Comparison of ENCODE assay signal across 8 mouse cellular contexts in the genomic region with DNA sequence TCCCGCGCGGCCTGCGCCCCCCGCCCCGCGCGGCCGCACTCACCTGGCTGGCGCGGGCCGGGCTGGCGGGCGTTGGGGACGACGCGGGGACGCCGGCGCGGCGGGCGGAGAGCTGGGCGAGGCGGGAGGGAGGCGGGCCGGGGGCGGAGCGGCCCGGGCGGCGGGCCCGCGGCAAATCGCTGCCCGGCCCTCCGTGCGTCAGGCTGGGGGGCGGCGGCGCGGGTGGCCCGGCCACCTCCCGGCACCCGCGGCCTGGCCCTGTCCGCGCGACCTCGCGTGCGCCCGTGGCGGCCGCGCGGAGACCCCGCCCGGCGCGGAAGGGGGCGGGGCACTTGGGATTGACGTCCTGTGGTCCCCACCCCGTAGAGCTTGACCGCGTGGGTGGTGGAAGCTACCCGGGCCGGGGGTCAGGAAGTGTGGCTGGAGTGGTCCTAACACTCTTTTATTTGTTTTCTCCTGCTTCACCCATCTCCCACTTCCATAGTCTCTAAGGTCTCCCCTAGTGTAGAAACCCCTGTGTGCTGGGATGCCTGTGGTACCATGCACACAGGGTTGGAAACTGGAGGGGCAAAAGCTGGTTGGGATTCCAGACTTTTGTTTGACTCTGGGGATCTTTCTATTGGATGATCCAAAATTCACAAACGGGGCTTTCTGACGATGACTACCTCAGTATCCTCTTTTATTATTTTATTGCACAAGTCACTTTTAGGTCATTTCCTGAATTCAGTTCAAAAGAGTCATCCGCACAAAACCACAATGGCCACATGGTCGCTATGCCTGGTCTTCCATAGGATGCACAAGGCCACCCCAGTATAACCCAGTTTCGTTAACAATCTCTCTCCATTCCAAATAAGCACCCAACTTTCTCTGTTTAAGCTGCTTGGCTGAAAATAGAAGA. TPM values are rescaled to one million over a fixed set of nuclear protein-coding genes. Genes with fewer than 3 reads are reported as not detected.
A peak's percentile ranks its signal among the peaks of the same experiment; 100 is the strongest.
DNase-seq lines count a peak whose midpoint lies in the region; ATAC-seq and TF ChIP-seq lines count a peak whose summit lies in the region.

Sestd1 (minus strand) TSS at position 81 of the 898 bp plus-strand sequence.

- peak within 1 kb of the TSS; percentile 74 for H3K4me2 ChIP-seq in embryonic facial prominence, embryonic 13.5 days
- H3K4me2 ChIP-seq in heart, embryonic 11.5 days: peak within 1 kb of the TSS; percentile 96
- peak within 1 kb of the TSS; percentile 67 for H3K4me2 ChIP-seq in kidney, embryonic 14.5 days (replicated peaks; ENCODE audit: low read depth, low read length)
- peak within 1 kb of the TSS; percentile 86 for H3K4me2 ChIP-seq in liver, embryonic 11.5 days

- peaks cover 7% of the 10 kb centered on the region; the same call in 1 of the 2 replicates for H3K4me1 ChIP-seq in embryonic facial prominence, embryonic 13.5 days
- H3K4me1 ChIP-seq in heart, embryonic 11.5 days (ENCODE audit: control insufficient read depth, insufficient read depth, low read length): peaks cover 5% of the 10 kb centered on the region; the same call in 1 of the 2 replicates
- peaks cover 14% of the 10 kb centered on the region for H3K4me1 ChIP-seq in kidney, embryonic 14.5 days (ENCODE audit: control insufficient read depth, insufficient read depth, low read length)
- H3K4me1 ChIP-seq in liver, embryonic 11.5 days (replicated peaks; ENCODE audit: control insufficient read depth, insufficient read depth, low read length): no peaks in the 10 kb centered on the region
- peaks cover 13% of the 10 kb centered on the region for H3K4me1 ChIP-seq in testis, adult 2 months (ENCODE audit: control insufficient read depth, insufficient read depth, low read length)

- TF ChIP-seq CTCF in testis, adult 2 months (IDR thresholded peaks at IDR 0.05; ENCODE audit: control insufficient read depth, insufficient read depth, insufficient replicate concordance, low read depth, low read length): no peak

- peaks cover 3% of the 10 kb centered on the region; the same call in 1 of the 2 replicates for H3K36me3 ChIP-seq in embryonic facial prominence, embryonic 13.5 days
- H3K36me3 ChIP-seq in heart, embryonic 11.5 days (ENCODE audit: control insufficient read depth, insufficient read depth, low read length): no peaks in the 10 kb centered on the region
- H3K36me3 ChIP-seq in kidney, embryonic 14.5 days (ENCODE audit: control insufficient read depth, insufficient read depth, low read length): no peaks in the 10 kb centered on the region
- no peaks in the 10 kb centered on the region for H3K36me3 ChIP-seq in liver, embryonic 11.5 days (ENCODE audit: control insufficient read depth, insufficient read depth, low read length)
- H3K36me3 ChIP-seq in testis, adult 2 months (ENCODE audit: control insufficient read depth, insufficient read depth, low read length): no peaks in the 10 kb centered on the region

- 13% methylated on average over 22 of the region's 73 CpGs for WGBS in embryonic facial prominence, embryonic 13.5 days
- 7% methylated on average over 44 of the region's 73 CpGs for WGBS in heart, embryonic 11.5 days (ENCODE audit: insufficient replicate concordance)
- WGBS in kidney, embryonic 14.5 days: 5% methylated on average over 55 of the region's 73 CpGs
- 5% methylated on average over 48 of the region's 73 CpGs for WGBS in liver, embryonic 11.5 days

- no peak for TF ChIP-seq POLR2A in testis, adult 2 months (IDR thresholded peaks at IDR 0.05; ENCODE audit: control insufficient read depth, low read depth, low read length)

- no peaks in the 10 kb centered on the region for H3K27me3 ChIP-seq in embryonic facial prominence, embryonic 13.5 days
- no peaks in the 10 kb centered on the region for H3K27me3 ChIP-seq in heart, embryonic 11.5 days (ENCODE audit: control insufficient read depth, insufficient read depth, low read length)
- H3K27me3 ChIP-seq in kidney, embryonic 14.5 days (ENCODE audit: control insufficient read depth, insufficient read depth, low read length): no peaks in the 10 kb centered on the region
- H3K27me3 ChIP-seq in liver, embryonic 11.5 days (replicated peaks; ENCODE audit: control insufficient read depth, insufficient read depth, low read length): no peaks in the 10 kb centered on the region
- H3K27me3 ChIP-seq in testis, adult 2 months (ENCODE audit: control insufficient read depth, insufficient read depth, low read length): no peaks in the 10 kb centered on the region

- peak; percentile 81 for DNase-seq in 3T3-L1 (ENCODE audit: low read depth, low spot score)
- peak; percentile 84 for DNase-seq in adrenal gland, postnatal 14 days
- peak; percentile 73 for DNase-seq in liver, embryonic 11.5 days (ENCODE audit: low spot score)

- H3K4me3 ChIP-seq in embryonic facial prominence, embryonic 13.5 days: peak within 1 kb of the TSS; percentile 83
- peak within 1 kb of the TSS; percentile 91 for H3K4me3 ChIP-seq in heart, embryonic 11.5 days (ENCODE audit: low read depth, low read length)
- peak within 1 kb of the TSS; percentile 84 for H3K4me3 ChIP-seq in kidney, embryonic 14.5 days (ENCODE audit: low read length)
- H3K4me3 ChIP-seq in liver, embryonic 11.5 days (ENCODE audit: low read depth, low read length): peak within 1 kb of the TSS; percentile 74
- H3K4me3 ChIP-seq in testis, adult 2 months (ENCODE audit: control insufficient read depth, low read depth, low read length): peak within 1 kb of the TSS; percentile 94

- ATAC-seq in embryonic facial prominence, embryonic 13.5 days (ENCODE audit: insufficient number of reproducible peaks, insufficient read depth, low FRiP score, low TSS enrichment, low read depth): peak; percentile 84
- peak; percentile 83 for ATAC-seq in heart, embryonic 11.5 days (replicated peaks; ENCODE audit: insufficient number of reproducible peaks, low FRiP score, low TSS enrichment)
- peak; percentile 92 for ATAC-seq in kidney, embryonic 14.5 days (ENCODE audit: low FRiP score, low TSS enrichment)
- peak; percentile 81 for ATAC-seq in liver, embryonic 11.5 days (replicated peaks; ENCODE audit: low FRiP score)
- peak; percentile 67 for ATAC-seq in monocyte, adult 5-6 weeks (replicated peaks; ENCODE audit: insufficient number of reproducible peaks, low FRiP score, low TSS enrichment, poor library complexity, severe bottlenecking)

- H3K9me3 ChIP-seq in embryonic facial prominence, embryonic 13.5 days: no peaks in the 10 kb centered on the region
- no peaks in the 10 kb centered on the region for H3K9me3 ChIP-seq in heart, embryonic 11.5 days (replicated peaks; ENCODE audit: control insufficient read depth, low read length)
- no peaks in the 10 kb centered on the region for H3K9me3 ChIP-seq in kidney, embryonic 14.5 days (ENCODE audit: control insufficient read depth, low read length)
- no peaks in the 10 kb centered on the region for H3K9me3 ChIP-seq in liver, embryonic 11.5 days (ENCODE audit: control insufficient read depth, low read length)

- peak within 1 kb of the TSS; percentile 75 for H3K27ac ChIP-seq in embryonic facial prominence, embryonic 13.5 days
- peak within 1 kb of the TSS; percentile 7; the same call in 1 of the 2 replicates for H3K27ac ChIP-seq in heart, embryonic 11.5 days (ENCODE audit: low read depth, low read length)
- H3K27ac ChIP-seq in kidney, embryonic 14.5 days (ENCODE audit: low read depth, low read length): peak within 1 kb of the TSS; percentile 82
- no peak within 1 kb of the TSS for H3K27ac ChIP-seq in liver, embryonic 11.5 days (ENCODE audit: low read depth, low read length)
- H3K27ac ChIP-seq in testis, adult 2 months (ENCODE audit: control insufficient read depth, insufficient read depth, low read depth, low read length): peak within 1 kb of the TSS; percentile 87

- peak within 1 kb of the TSS; percentile 97 for H3K9ac ChIP-seq in embryonic facial prominence, embryonic 13.5 days
- peak within 1 kb of the TSS; percentile 97 for H3K9ac ChIP-seq in heart, embryonic 11.5 days (ENCODE audit: low read depth, low read length)
- H3K9ac ChIP-seq in kidney, embryonic 14.5 days (ENCODE audit: low read depth, low read length): peak within 1 kb of the TSS; percentile 96
- H3K9ac ChIP-seq in liver, embryonic 11.5 days (ENCODE audit: low read depth, low read length): peak within 1 kb of the TSS; percentile 63

RNA-seq across cellular contexts. Expression of gene Sestd1, which starts in this region (rescaled TPM):
- 15.5 and 17.8 TPM in 2 replicates for total RNA-seq in adrenal gland, postnatal 14 days (2021)
- polyA plus RNA-seq in embryonic facial prominence, embryonic 13.5 days (2015; fragmentation: Nextera tagmentation; extraction: Ambion mirVana): 13.1 and 18.7 TPM in 2 replicates
- polyA plus RNA-seq in heart, embryonic 11.5 days (2014; fragmentation: Nextera tagmentation; extraction: Ambion mirVana): 12.9 and 15.8 TPM in 2 replicates
- polyA plus RNA-seq in kidney, embryonic 14.5 days (2014; fragmentation: Nextera tagmentation; extraction: Ambion mirVana): 20.1 and 37.6 TPM in 2 replicates
- 4.6 and 5.3 TPM in 2 replicates for polyA plus RNA-seq in liver, embryonic 11.5 days (2014; fragmentation: Nextera tagmentation; extraction: Ambion mirVana)
- 12.2 to 21.1 TPM (median 19.7 TPM) in 3 replicates for total RNA-seq in monocyte, adult 5-6 weeks (2017)
- polyA plus RNA-seq in testis, adult 2 months (2012; rRNA removed): 8.4 and 9.6 TPM in 2 replicates
